Mouse (Mus musculus): Measurements from ENCODE around the gene Acta1.

- no peak for TF ChIP-seq POLR2A (IDR thresholded peaks at IDR 0.05; ENCODE audit: control insufficient read depth, low read depth, low read length)
- no peak for TF ChIP-seq CTCF (IDR thresholded peaks at IDR 0.05; ENCODE audit: control insufficient read depth, insufficient read depth, insufficient replicate concordance, low read depth, low read length)
Observed at GRCm38 (mm10) chr8:123898576-123898975, 4.0 kb upstream of the Acta1 start.

Measured in testis, adult 2 months (tissue).